Mouse (Mus musculus) hindbrain, embryonic 12.5 days (tissue): ENCODE data around the gene Trove2. TPM values are rescaled to one million over a fixed set of nuclear protein-coding genes. Genes with fewer than 3 reads are reported as not detected.

Experiments
- ATAC-seq: fragments of 200-750 bp; cut with Nextera tagmentation; 2 replicates; pipeline ENCODE4 v1.8.0; 2017; ENCODE audit warnings: moderate TSS enrichment; ENCODE audit not compliant: low FRiP score
- H3K27ac ChIP-seq: fragments of 300-500 bp; sonication (generic); 2 replicates; pipeline ENCODE4 v1.5.1; 2016; ENCODE audit warnings: mild to moderate bottlenecking
- H3K27me3 ChIP-seq: fragments of 300-500 bp; sonication (generic); 2 replicates; pipeline ENCODE4 v1.6.1; 2016; ENCODE audit warnings: mild to moderate bottlenecking
- H3K36me3 ChIP-seq: fragments of 300-500 bp; sonication (generic); 2 replicates; pipeline ENCODE4 v1.6.1; 2016; ENCODE audit warnings: mild to moderate bottlenecking
- H3K4me1 ChIP-seq: fragments of 300-500 bp; sonication (generic); 2 replicates; pipeline ENCODE4 v1.6.1; 2016
- H3K4me2 ChIP-seq: fragments of 300-500 bp; sonication (generic); replicated peaks from 2 replicates; pipeline ENCODE4 v1.6.1; 2016; ENCODE audit warnings: mild to moderate bottlenecking
- H3K4me3 ChIP-seq: fragments of 300-500 bp; sonication (generic); 2 replicates; pipeline ENCODE4 v1.5.1; 2016; ENCODE audit warnings: mild to moderate bottlenecking
- H3K9ac ChIP-seq: fragments of 300-500 bp; sonication (generic); 2 replicates; pipeline ENCODE4 v1.6.1; 2016; ENCODE audit warnings: mild to moderate bottlenecking, moderate library complexity
- H3K9me3 ChIP-seq: fragments of 300-500 bp; sonication (generic); replicated peaks from 2 replicates; pipeline ENCODE4 v1.6.1; 2016; ENCODE audit warnings: mild to moderate bottlenecking
- WGBS: fragments of 180-500 bp; shearing (Covaris S2); methylation state at CpG from one replicate; pipeline ENCODE4 v1.1.7; 2016; 5-methylcytosine and 5-hydroxymethylcytosine counted together
- polyA plus RNA-seq: library from polyadenylated mRNA; unstranded; fragments of >200 nt; fragmentation: Nextera tagmentation; extraction: Ambion mirVana; gene quantifications from 2 replicates; pipeline ENCODE4 v1.2.1, GENCODE M21; 2016

Trove2 gene
- polyA plus RNA-seq, 1 experiment from 2014 or later, result 47.1 TPM

- Histone ChIP-seq H3K36me3 (peaks cover 27% of the 10 kb centered on the region), H3K9ac (no peak overlapping the region), H3K9me3 (no peaks in the 10 kb centered on the region), H3K4me2 (no peak overlapping the region), H3K4me1 (peaks cover 10% of the 10 kb centered on the region), H3K4me3 (no peak overlapping the region), H3K27me3 (no peaks in the 10 kb centered on the region), H3K27ac (no peak overlapping the region)
- no peak for ATAC-seq
- 53% methylated on average over 20 of the region's 20 CpGs for WGBS
These were observed 6.3 kb downstream of the Trove2 start for GRCm38 (mm10) chr1:143770444-143771109.

- H3K27ac ChIP-seq, result no peak overlapping the region
- no peak overlapping the region for H3K4me2 ChIP-seq
- whole genome bisulfite sequencing, result 98% methylated on average over 6 of the region's 6 CpGs
- no peak overlapping the region for H3K4me3 ChIP-seq
- H3K4me1 ChIP-seq, result no peaks in the 10 kb centered on the region
- no peaks in the 10 kb centered on the region for H3K27me3 ChIP-seq
- no peak for ATAC-seq
- H3K9me3 ChIP-seq, result no peaks in the 10 kb centered on the region
- H3K9ac ChIP-seq, result no peak overlapping the region
- peaks cover 51% of the 10 kb centered on the region for H3K36me3 ChIP-seq
These were observed 10.6 kb downstream of the Trove2 start for GRCm38 (mm10) chr1:143766238-143766637.

GRCm38 (mm10) chr1:143765801-143766200, 11.1 kb downstream of the Trove2 start:
- ATAC-seq, result no peak
- H3K27me3 ChIP-seq, result no peaks in the 10 kb centered on the region
- H3K9ac ChIP-seq, result no peak overlapping the region
- no peaks in the 10 kb centered on the region for H3K9me3 ChIP-seq
- no peak overlapping the region for H3K4me2 ChIP-seq
- peaks cover 55% of the 10 kb centered on the region for H3K36me3 ChIP-seq
- no peak overlapping the region for H3K27ac ChIP-seq
- no peak overlapping the region for H3K4me3 ChIP-seq
- WGBS, result 86% methylated on average over 4 of the region's 4 CpGs
- H3K4me1 ChIP-seq, result no peaks in the 10 kb centered on the region

GRCm38 (mm10) chr1:143764443-143764842, 12.4 kb downstream of the Trove2 start:
- peaks cover 58% of the 10 kb centered on the region for H3K36me3 ChIP-seq

GRCm38 (mm10) chr1:143762159-143762558, 14.7 kb downstream of the Trove2 start:
- Histone ChIP-seq H3K27ac (no peak overlapping the region), H3K4me1 (no peaks in the 10 kb centered on the region), H3K4me3 (no peak overlapping the region), H3K9me3 (no peaks in the 10 kb centered on the region), H3K36me3 (peaks cover 72% of the 10 kb centered on the region), H3K4me2 (no peak overlapping the region), H3K9ac (no peak overlapping the region), H3K27me3 (no peaks in the 10 kb centered on the region)
- WGBS, result 94% methylated on average over 8 of the region's 8 CpGs
- ATAC-seq, result no peak

More at GRCm38 (mm10) chr1:143764443-143764842, 12.4 kb downstream of the Trove2 start:
- H3K27ac ChIP-seq, result no peak overlapping the region
- H3K4me3 ChIP-seq, result no peak overlapping the region
- 75% methylated on average over 1 of the region's 1 CpGs for WGBS
- H3K9me3 ChIP-seq, result no peaks in the 10 kb centered on the region
- no peaks in the 10 kb centered on the region for H3K4me1 ChIP-seq
- no peak overlapping the region for H3K4me2 ChIP-seq
- no peaks in the 10 kb centered on the region for H3K27me3 ChIP-seq
- no peak overlapping the region for H3K9ac ChIP-seq
- ATAC-seq, result no peak

GRCm38 (mm10) chr1:143745871-143746270, 31.0 kb downstream of the Trove2 start:
- no peaks in the 10 kb centered on the region for H3K9me3 ChIP-seq
- no peaks in the 10 kb centered on the region for H3K27me3 ChIP-seq
- no peak overlapping the region for H3K4me2 ChIP-seq
- no peak overlapping the region for H3K4me3 ChIP-seq
- H3K9ac ChIP-seq, result no peak overlapping the region
- peaks cover 6% of the 10 kb centered on the region for H3K4me1 ChIP-seq
- ATAC-seq, result no peak
- H3K27ac ChIP-seq, result no peak overlapping the region
- peaks cover 39% of the 10 kb centered on the region for H3K36me3 ChIP-seq
- WGBS, result 86% methylated on average over 10 of the region's 10 CpGs

- peaks cover 9% of the 10 kb centered on the region for H3K4me1 ChIP-seq
- no peaks in the 10 kb centered on the region for H3K9me3 ChIP-seq
- no peak overlapping the region for H3K4me2 ChIP-seq
- H3K9ac ChIP-seq, result no peak overlapping the region
- no peak overlapping the region for H3K27ac ChIP-seq
- WGBS, result 51% methylated on average over 6 of the region's 6 CpGs
- H3K27me3 ChIP-seq, result no peaks in the 10 kb centered on the region
- H3K36me3 ChIP-seq, result peaks cover 30% of the 10 kb centered on the region
- no peak overlapping the region for H3K4me3 ChIP-seq
- ATAC-seq, result no peak
These were observed 34.7 kb downstream of the Trove2 start for GRCm38 (mm10) chr1:143742186-143742585.

- Histone ChIP-seq H3K4me3 (no peak overlapping the region), H3K4me2 (no peak overlapping the region), H3K36me3 (peaks cover 23% of the 10 kb centered on the region), H3K27ac (no peak overlapping the region), H3K9me3 (no peaks in the 10 kb centered on the region), H3K9ac (no peak overlapping the region), H3K27me3 (no peaks in the 10 kb centered on the region), H3K4me1 (peaks cover 9% of the 10 kb centered on the region)
- ATAC-seq, result no peak
- WGBS, result 91% methylated on average over 5 of the region's 5 CpGs
These were observed 35.5 kb downstream of the Trove2 start for GRCm38 (mm10) chr1:143741331-143741730.

GRCm38 (mm10) chr1:143740581-143740980, 36.3 kb downstream of the Trove2 start:
- Histone ChIP-seq H3K36me3 (peaks cover 17% of the 10 kb centered on the region), H3K9me3 (no peaks in the 10 kb centered on the region), H3K4me3 (no peak overlapping the region), H3K27ac (no peak overlapping the region), H3K4me2 (0 out of 2 replicates have a peak overlapping the region, but pooled peaks have one; percentile 60), H3K27me3 (no peaks in the 10 kb centered on the region), H3K4me1 (peaks cover 9% of the 10 kb centered on the region), H3K9ac (no peak overlapping the region)
- ATAC-seq, result no peak
- 93% methylated on average over 10 of the region's 10 CpGs for WGBS

GRCm38 (mm10) chr1:143739361-143740350, 37.2 kb downstream of the Trove2 start:
- peak; percentile 91 for ATAC-seq
- Histone ChIP-seq H3K4me1 (peaks cover 9% of the 10 kb centered on the region), H3K9me3 (no peaks in the 10 kb centered on the region), H3K36me3 (peaks cover 10% of the 10 kb centered on the region), H3K4me2 (peak overlapping the region; percentile 60), H3K27ac (peak overlapping the region; percentile 90), H3K9ac (peak overlapping the region; percentile 89), H3K27me3 (no peaks in the 10 kb centered on the region), H3K4me3 (peak overlapping the region; percentile 74)
- WGBS, result under 1% methylated on average over 68 of the region's 71 CpGs

GRCm38 (mm10) chr1:143738811-143739210, 38.1 kb downstream of the Trove2 start:
- Histone ChIP-seq H3K9ac (peak overlapping the region; percentile 89), H3K36me3 (peaks cover 10% of the 10 kb centered on the region), H3K9me3 (no peaks in the 10 kb centered on the region), H3K27me3 (no peaks in the 10 kb centered on the region), H3K4me2 (peak overlapping the region; percentile 60), H3K4me1 (peaks cover 9% of the 10 kb centered on the region), H3K4me3 (peak overlapping the region; percentile 74), H3K27ac (peak overlapping the region; percentile 90; the same call in 1 of the 2 replicates)
- WGBS, result 29% methylated on average over 11 of the region's 11 CpGs
- ATAC-seq, result peak; percentile 27

- WGBS, result 69% methylated on average over 5 of the region's 5 CpGs
- no peaks in the 10 kb centered on the region for H3K9me3 ChIP-seq
- H3K36me3 ChIP-seq, result no peaks in the 10 kb centered on the region
- no peaks in the 10 kb centered on the region for H3K4me1 ChIP-seq
- H3K4me3 ChIP-seq, result no peak overlapping the region
- no peak for ATAC-seq
- H3K9ac ChIP-seq, result no peak overlapping the region
- no peaks in the 10 kb centered on the region for H3K27me3 ChIP-seq
- no peak overlapping the region for H3K4me2 ChIP-seq
- H3K27ac ChIP-seq, result no peak overlapping the region
These were observed 42.9 kb downstream of the Trove2 start for GRCm38 (mm10) chr1:143733914-143734410.
